In genomic region chr11:62706141-62706540, GRCm38 (mm10) we compare ENCODE assay signal across 51 mouse cellular contexts. TPM values are rescaled to one million over a fixed set of nuclear protein-coding genes. Genes with fewer than 3 reads are reported as not detected.
"Had no signal": no experiment of that assay in that cellular context is flagged by ENCODE, and none has a peak within 500 bp of the region (broad histone marks: within the 10 kb centered on the region; RNA-seq: fewer than 3 reads in every experiment).

No protein-coding gene starts in this region.

- H3K4me3 ChIP-seq: heart, embryonic 12.5 days; heart, embryonic 13.5 days; heart, embryonic 15.5 days; hindbrain, embryonic 10.5 days; hindbrain, embryonic 12.5 days; hindbrain, embryonic 13.5 days; hindbrain, embryonic 15.5 days; intestine, embryonic 15.5 days; kidney, embryonic 15.5 days; layer of hippocampus, adult 2 months; left cerebral cortex, adult 2 months had no signal

- H3K27me3 ChIP-seq: heart, embryonic 12.5 days; heart, embryonic 13.5 days; heart, embryonic 15.5 days; hindbrain, embryonic 12.5 days; hindbrain, embryonic 13.5 days; hindbrain, embryonic 15.5 days; intestine, embryonic 15.5 days; kidney, embryonic 15.5 days had no signal

- DNase-seq: heart, postnatal 14 days; heart, postnatal 36 days; heart, postnatal 4 days; kidney, adult 11 months; kidney, adult 18-20 months; kidney, adult 2 months; kidney, adult 8-10 months; kidney, adult 9 months; kidney, postnatal 10 days; kidney, postnatal 14 days; kidney, postnatal 25 days; kidney, postnatal 36 days; kidney, postnatal 4 days; layer of hippocampus, adult 9-11 months; layer of hippocampus, postnatal 36 days had no signal

- H3K4me2 ChIP-seq: heart, embryonic 11.5 days; heart, embryonic 12.5 days; heart, embryonic 13.5 days; heart, embryonic 15.5 days; hindbrain, embryonic 12.5 days; hindbrain, embryonic 13.5 days; hindbrain, embryonic 14.5 days; hindbrain, embryonic 15.5 days; intestine, embryonic 15.5 days; kidney, embryonic 15.5 days had no signal

- H3K27ac ChIP-seq: heart, embryonic 13.5 days; heart, embryonic 15.5 days; hindbrain, embryonic 10.5 days; hindbrain, embryonic 12.5 days; hindbrain, embryonic 13.5 days; hindbrain, embryonic 14.5 days; hindbrain, embryonic 15.5 days; hindbrain, postnatal 0 days; intestine, embryonic 15.5 days; kidney, embryonic 15.5 days; kidney, postnatal 0 days; layer of hippocampus, adult 2 months; left cerebral cortex, adult 2 months had no signal

- H3K9me3 ChIP-seq: heart, embryonic 12.5 days; heart, embryonic 13.5 days; heart, embryonic 15.5 days; hindbrain, embryonic 10.5 days; hindbrain, embryonic 12.5 days; hindbrain, embryonic 13.5 days; hindbrain, embryonic 15.5 days; intestine, embryonic 15.5 days; kidney, embryonic 15.5 days had no signal

- H3K36me3 ChIP-seq: heart, embryonic 12.5 days; heart, embryonic 13.5 days; heart, embryonic 15.5 days; intestine, embryonic 15.5 days had no signal

- H3K9ac ChIP-seq: heart, embryonic 12.5 days; heart, embryonic 13.5 days; heart, embryonic 15.5 days; hindbrain, embryonic 12.5 days; hindbrain, embryonic 13.5 days; hindbrain, embryonic 14.5 days; hindbrain, embryonic 15.5 days; intestine, embryonic 15.5 days; kidney, embryonic 15.5 days had no signal

- ATAC-seq: hindbrain, embryonic 16.5 days; hindbrain, postnatal 0 days; inflammation-experienced regulatory T-cells, adult 6 months; intestine, embryonic 15.5 days; intestine, embryonic 16.5 days; intestine, postnatal 0 days had no signal

- H3K4me1 ChIP-seq: hindbrain, embryonic 10.5 days; hindbrain, embryonic 12.5 days; hindbrain, embryonic 13.5 days; hindbrain, embryonic 15.5 days; intestine, embryonic 15.5 days; kidney, embryonic 15.5 days had no signal

RNA-seq across cellular contexts. Expression of gene Gm10428, which starts 46.8 kb away (rescaled TPM):
- total RNA-seq: heart, postnatal 14 days; heart, postnatal 25 days; heart, postnatal 36 days; heart, postnatal 4 days; hematopoietic stem cell, adult 5-6 weeks; hindbrain, postnatal 0 days; layer of hippocampus, adult 18-20 months; layer of hippocampus, adult 2 months; layer of hippocampus, adult 8-10 months; layer of hippocampus, postnatal 10 days; layer of hippocampus, postnatal 14 days; layer of hippocampus, postnatal 25 days; layer of hippocampus, postnatal 36 days; left cerebral cortex, adult 18-20 months; left cerebral cortex, adult 2 months; left cerebral cortex, adult 8-10 months had no signal
- polyA plus RNA-seq: heart, embryonic 11.5 days; heart, embryonic 12.5 days; heart, embryonic 13.5 days; heart, embryonic 14.5 days; heart, embryonic 15.5 days; heart, embryonic 16.5 days; heart, postnatal 0 days; hindbrain, embryonic 10.5 days; hindbrain, embryonic 11.5 days; hindbrain, embryonic 12.5 days; hindbrain, embryonic 13.5 days; hindbrain, embryonic 14.5 days; hindbrain, embryonic 15.5 days; hindbrain, embryonic 16.5 days; hindbrain, postnatal 0 days; inflammation-experienced regulatory T-cells, adult 6 months; intestine, embryonic 14.5 days; intestine, embryonic 15.5 days; intestine, embryonic 16.5 days; intestine, postnatal 0 days; kidney, adult 2 months; kidney, embryonic 14.5 days; kidney, embryonic 15.5 days; kidney, embryonic 16.5 days; large intestine, adult 2 months had no signal
